Mouse (Mus musculus) ES-E14 (cell line): ENCODE data around the gene Arhgef18.

ENCODE experiments used
- HCFC1 ChIP-seq: IDR thresholded peaks from 2 replicates; pipeline ENCODE4 v1.6.1; 2012; ENCODE audit warnings: low read length, inconsistent platforms, borderline replicate concordance; ENCODE audit not compliant: insufficient read depth
- ZC3H11A ChIP-seq: IDR thresholded peaks from 2 replicates; pipeline ENCODE4 v1.6.1; 2012; ENCODE audit warnings: low read depth, mild to moderate bottlenecking, inconsistent platforms, low read length, borderline replicate concordance
- ZNF384 ChIP-seq: IDR thresholded peaks from 2 replicates; pipeline ENCODE4 v1.6.1; 2012; ENCODE audit warnings: low read depth, low read length, inconsistent platforms

- TF ChIP-seq HCFC1 (no peak), ZC3H11A (no peak), ZNF384 (no peak)
These were observed 18.3 kb downstream of the Arhgef18 start for GRCm38 (mm10) chr8:3411085-3411484.
